Mouse (Mus musculus) lung, adult 18-20 months (tissue): ENCODE results near the gene Efna2.
A peak's percentile ranks its signal among the peaks of the same experiment; 100 is the strongest.

Experiments used
- DNase-seq, 2 experiments: peaks; one replicate each; pipeline ENCODE4 v3.0.0; 2022; ENCODE audit warnings: mixed read lengths in 2 of 2

The Efna2 gene

GRCm38 (mm10) chr10:80142530-80142925 is 36.8 kb upstream of the Efna2 start:
- peak in 1 of 2 experiments; percentile 59 for DNase-seq

DNA sequence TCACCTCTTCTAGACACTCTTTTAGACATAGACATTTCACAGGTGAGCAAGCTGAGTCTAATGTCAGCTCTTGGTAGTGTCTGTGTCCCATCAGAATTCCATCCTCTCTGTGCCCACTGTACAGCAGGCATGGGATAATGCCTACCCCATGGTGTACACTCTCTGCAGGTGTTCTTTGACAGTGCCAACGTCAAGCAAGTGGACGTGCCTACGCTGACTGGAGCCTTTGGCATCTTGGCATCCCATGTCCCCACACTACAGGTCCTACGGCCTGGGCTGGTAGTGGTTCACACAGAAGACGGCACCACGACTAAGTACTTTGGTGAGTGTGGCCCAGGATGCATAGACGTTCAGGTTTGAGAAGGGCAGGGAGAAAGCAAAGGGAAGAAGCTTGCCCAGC is 35.6 kb upstream of the Efna2 start:
- no peak for DNase-seq

DNA sequence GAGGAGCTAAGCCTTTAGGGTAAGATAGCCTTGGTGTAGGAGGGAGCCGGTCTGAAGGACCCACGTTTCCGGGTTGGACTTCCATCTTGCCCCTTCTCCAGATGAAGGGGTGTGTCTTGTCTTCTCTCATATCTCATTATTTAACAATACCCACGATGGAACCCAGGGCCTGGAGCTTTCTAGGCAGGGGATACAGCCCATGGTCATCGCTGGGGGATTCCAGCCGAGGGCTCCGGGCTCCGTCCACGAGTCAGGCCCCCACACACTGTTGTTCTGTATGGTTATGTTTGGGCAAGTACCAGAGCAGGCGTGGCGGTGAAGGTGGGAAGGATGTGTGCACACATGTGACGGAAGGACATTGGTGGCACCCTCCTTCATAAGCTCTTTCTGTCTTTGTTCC is 35.1 kb upstream of the Efna2 start:
- DNase-seq = no peak

- peak; percentile 80 to 81 for DNase-seq
Observed at GRCm38 (mm10) chr10:80144864-80145838, 34.1 kb upstream of the Efna2 start.

DNA sequence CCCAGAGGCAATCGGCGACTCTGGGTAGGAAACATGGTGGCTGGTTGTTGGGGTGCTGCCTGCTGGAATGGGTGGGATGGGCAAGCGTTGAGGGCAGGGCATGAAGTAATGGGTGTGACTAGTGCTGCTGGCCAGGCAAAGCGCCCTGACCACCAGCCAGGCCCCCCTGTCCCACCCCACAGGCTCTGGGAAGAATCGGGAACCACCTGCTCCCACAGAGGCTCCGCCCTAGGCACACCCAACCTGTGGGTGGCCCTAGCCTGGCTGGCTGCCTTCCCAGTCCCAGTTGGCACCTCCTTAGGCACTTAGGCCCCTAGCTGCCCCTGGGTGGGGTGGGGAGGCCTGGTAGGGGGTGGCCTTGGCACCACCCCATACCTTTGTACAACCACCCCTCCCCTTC is 33.4 kb upstream of the Efna2 start:
- peak; percentile 83 to 89 for DNase-seq

DNA sequence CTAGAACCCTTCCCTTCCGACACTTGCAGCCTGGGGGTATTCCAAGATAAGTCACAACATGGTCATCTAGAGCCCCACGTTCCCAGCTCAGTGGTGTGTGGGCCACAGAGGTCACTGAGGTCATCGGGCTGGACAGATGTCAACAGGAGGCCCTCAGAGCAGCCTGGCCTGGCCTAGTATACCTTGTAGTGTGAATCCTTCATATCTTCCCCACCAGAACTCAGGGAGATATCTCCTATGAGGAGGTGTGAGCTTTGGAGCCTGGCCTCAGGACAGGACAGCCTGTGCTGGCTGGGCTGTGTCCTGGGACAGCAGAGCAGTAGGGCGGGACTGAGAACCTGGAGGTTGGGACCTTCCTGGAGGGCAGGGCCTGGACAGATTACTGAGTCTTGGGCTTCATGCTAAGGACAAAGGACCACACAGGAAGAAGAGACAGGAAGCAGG is 32.7 kb upstream of the Efna2 start:
- DNase-seq = peak in 1 of 2 experiments; percentile 29

- DNase-seq = no peak
Observed at GRCm38 (mm10) chr10:80147146-80147718, 32.0 kb upstream of the Efna2 start.

DNA sequence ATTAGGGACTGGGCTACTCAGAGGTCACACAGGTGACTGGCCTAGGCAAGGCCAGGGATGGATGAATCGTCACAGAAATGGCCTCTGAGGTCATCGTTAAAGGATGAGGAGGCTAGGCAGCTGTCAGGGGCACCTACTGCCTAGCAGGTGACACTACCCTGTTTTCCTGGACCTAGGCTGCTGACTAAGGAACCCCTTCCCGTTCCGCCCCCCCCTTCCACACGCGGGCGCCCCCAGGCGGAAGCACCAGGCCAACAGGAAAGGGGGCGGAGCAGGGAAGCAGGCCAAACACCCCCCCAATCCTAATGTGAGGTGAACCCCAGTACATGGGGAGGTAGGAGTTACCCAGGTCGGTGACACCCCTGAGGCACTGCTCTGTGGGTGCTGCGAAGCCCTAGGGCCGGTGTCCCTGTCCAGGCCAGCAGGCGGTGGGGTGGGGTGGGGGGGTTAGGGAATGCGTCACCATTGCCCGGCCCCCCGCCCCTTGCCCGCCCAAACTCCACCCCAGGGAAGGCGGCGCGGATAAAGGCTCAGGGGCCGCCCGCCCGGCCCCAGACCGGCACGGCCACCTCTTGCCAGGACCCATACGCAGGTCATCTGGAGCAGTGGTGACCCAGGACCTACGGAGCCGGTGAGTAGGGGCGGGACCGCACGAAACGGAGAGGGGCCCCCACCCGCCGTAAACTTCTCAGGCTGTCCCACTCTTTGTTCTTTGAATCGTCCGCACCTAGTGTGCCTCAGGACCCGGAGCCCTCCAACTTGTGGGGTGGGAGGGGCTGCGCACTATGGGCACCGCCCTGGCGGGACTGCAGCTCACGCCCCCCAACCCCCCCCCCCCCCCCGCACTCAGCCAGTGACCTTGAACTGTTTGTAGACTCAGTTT is 31.3 kb upstream of the Efna2 start, which contains the start of gene Midn:
Gene Midn, plus strand, starts transcription at position 554 of the 883 bp plus-strand sequence.
- DNase-seq = peak; percentile 84 to 88

DNA sequence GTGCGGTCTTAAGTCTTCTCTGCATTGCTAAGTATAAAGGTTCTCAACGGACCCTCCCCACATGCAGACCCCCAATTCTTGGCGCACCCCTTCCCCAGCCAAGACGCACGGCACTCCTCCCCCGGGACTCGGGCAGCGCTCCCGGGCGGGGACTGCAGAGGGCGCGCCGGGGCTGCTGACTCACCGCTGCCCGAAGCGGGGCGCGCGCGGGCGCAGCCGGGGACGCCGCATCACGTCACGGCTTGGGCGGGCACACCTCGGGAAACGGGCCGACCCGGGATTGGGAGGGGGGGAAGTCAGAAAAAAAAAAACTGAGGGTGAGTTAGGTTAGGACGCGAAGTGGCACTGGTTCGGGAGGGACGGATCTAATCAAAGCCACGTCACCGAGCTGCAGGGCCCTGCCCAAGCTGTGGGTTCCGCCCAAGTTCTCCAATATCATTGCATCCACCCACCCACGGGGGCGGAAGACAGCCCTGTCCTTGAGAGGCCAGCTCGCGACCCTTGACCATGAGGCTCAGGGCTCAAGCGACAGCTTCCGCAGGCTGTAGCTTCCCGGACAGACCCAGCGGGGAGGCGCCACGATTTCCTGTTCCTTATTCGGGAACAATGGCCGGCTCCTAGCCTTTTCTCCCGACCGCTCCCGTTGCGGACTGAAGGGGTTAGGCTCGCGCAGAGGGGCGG is 30.5 kb upstream of the Efna2 start:
- peak; percentile 93 to 95 for DNase-seq

DNA sequence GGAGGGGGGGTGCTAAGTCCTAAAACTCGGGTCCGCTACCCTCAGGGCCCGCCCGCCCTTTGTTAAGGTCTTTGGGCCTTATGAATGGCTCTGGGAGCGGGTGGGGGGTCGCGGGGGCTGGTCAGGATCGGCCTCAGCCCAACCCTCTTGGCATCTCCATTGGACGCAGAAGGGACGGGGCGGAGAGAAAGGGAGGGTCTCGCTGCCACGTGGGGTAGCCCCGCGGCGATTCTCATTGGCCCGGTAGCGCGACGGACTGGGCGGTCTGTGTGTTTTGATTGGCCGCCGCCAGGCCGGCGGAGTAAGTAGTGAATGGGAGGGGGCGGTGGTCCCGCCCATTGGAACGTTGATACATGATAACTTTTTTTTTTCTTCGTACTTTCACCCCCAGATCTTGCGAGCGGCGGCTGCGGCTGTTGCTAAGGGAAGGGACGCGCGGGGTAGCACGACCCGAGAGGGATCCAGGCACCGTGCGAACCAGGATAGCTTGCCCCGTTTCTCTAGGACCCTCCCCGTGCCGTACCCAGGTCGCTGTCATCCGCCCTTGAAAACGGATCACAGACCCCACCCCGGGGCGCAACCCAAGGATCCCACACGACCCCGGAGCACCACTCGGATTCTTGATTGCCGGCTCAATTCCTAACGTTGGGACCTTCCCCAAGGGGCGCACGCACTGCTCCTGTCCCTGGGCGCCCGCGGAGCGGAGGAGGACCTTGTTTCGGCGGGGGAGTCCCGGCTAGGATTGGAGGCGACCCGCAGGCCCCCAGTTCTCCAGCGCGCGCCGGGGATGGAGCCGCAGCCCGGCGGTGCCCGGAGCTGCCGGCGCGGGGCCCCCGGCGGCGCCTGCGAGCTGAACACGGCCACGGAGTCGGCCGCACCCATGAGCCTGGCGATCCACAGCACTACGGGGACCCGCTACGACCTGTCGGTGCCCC is 29.7 kb upstream of the Efna2 start:
- peak; percentile 98 to 99 for DNase-seq

- DNase-seq = peak; percentile 55 to 56
Observed at GRCm38 (mm10) chr10:80150226-80151210, 28.8 kb upstream of the Efna2 start.

DNA sequence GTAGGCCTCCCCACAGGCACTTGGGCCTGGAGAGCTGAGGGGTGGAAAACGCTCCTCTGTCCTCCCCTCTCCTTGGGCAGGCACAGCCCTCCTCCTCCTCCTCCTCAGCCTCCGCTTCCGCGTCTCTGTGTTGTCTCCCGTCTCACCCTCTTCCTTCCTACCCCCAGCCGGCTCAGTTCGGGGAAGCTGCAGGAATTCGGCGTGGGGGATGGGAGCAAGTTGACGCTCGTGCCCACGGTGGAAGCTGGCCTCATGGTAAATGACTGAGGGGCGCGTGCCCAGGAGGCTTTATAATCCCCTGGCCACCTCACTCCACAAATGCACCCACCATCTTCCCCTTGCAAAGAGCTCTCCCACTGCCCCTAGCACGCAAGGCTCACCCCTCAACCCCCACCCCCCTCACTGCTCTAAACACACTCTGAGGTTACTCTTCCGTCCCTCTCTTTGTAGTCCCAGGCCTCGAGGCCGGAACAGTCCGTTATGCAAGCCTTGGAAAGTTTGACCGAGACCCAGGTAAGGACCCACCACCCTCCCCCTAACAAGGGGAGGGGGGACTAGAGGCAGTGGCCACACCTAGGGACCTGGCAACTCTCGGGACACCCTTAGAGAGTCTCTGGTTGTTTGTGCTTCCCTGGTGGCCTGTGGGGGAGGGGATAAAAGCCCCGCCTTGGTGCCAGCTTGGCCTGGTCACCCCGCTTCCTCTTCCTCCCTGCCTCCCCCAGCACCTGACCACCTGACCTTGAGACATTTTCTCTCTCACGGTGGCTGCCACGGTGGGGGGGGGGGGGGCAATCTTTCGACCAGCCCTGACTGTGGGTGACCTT is 27.9 kb upstream of the Efna2 start:
- DNase-seq = peak; percentile 83 to 89

- DNase-seq = peak; percentile 78 to 85
Observed at GRCm38 (mm10) chr10:80152071-80152872, 27.0 kb upstream of the Efna2 start.

- peak; percentile 66 for DNase-seq
Observed at GRCm38 (mm10) chr10:80152873-80153260, 26.4 kb upstream of the Efna2 start.

DNA sequence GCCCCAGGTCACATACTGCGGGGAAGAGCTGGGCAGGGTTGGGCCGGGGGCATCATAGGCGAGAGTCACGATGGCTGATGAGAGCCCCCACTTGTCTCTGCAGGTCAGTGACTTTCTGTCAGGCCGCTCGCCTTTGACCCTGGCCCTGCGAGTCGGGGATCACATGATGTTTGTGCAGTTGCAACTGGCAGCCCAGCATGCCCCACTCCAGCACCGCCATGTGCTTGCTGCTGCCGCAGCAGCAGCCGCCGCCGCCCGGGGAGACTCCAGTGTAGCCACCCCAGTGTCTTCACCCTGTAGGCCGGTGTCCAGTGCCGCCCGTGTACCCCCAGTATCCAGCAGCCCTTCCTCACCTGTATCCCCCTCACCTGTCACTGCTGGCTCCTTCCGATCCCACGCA is 25.6 kb upstream of the Efna2 start:
- DNase-seq = no peak

GRCm38 (mm10) chr10:80154384-80154783 is 24.9 kb upstream of the Efna2 start:
- DNase-seq = no peak

- no peak for DNase-seq
Observed at GRCm38 (mm10) chr10:80155277-80155676, 24.0 kb upstream of the Efna2 start.
